Mouse (Mus musculus) 3T3-L1 (cell line): ENCODE measurements around the gene Hapln4.

ENCODE experiments used
- DNase-seq: peaks from one replicate; pipeline ENCODE4 v3.0.0-alpha.2; 2015; ENCODE audit warnings: low read depth, low spot score

The Hapln4 gene

GRCm38 (mm10) chr8:70099276-70099675 is 16.0 kb downstream of the Hapln4 start:
- no peak for DNase-seq

GRCm38 (mm10) chr8:70100241-70100640 is 17.0 kb downstream of the Hapln4 start:
- DNase-seq = no peak

GRCm38 (mm10) chr8:70104506-70104905 is 21.2 kb downstream of the Hapln4 start:
- peak; percentile 58 for DNase-seq

- no peak for DNase-seq
Observed at GRCm38 (mm10) chr8:70104922-70105321, 21.7 kb downstream of the Hapln4 start.

- DNase-seq = no peak
Observed at GRCm38 (mm10) chr8:70110451-70110850, 27.2 kb downstream of the Hapln4 start.

- no peak for DNase-seq
Observed at GRCm38 (mm10) chr8:70111192-70111795, 28.0 kb downstream of the Hapln4 start.

- no peak for DNase-seq
Observed at GRCm38 (mm10) chr8:70112401-70113016, 29.3 kb downstream of the Hapln4 start.

GRCm38 (mm10) chr8:70114488-70114887 is 31.2 kb downstream of the Hapln4 start:
- DNase-seq = no peak

GRCm38 (mm10) chr8:70114892-70115291 is 31.6 kb downstream of the Hapln4 start:
- no peak for DNase-seq

GRCm38 (mm10) chr8:70117611-70118010 is 34.4 kb downstream of the Hapln4 start:
- DNase-seq = peak; percentile 72

- DNase-seq = no peak
Observed at GRCm38 (mm10) chr8:70118726-70119700, 35.8 kb downstream of the Hapln4 start.

GRCm38 (mm10) chr8:70120667-70121066 is 37.4 kb downstream of the Hapln4 start, which contains the start of gene Ncan:
Ncan (minus strand) TSS chr8:70120873.
- DNase-seq = no peak

- peak; percentile 63 for DNase-seq
Observed at GRCm38 (mm10) chr8:70122863-70123262, 39.6 kb downstream of the Hapln4 start.

GRCm38 (mm10) chr8:70124992-70125391 is 41.7 kb downstream of the Hapln4 start:
- DNase-seq = no peak

GRCm38 (mm10) chr8:70128435-70128834 is 45.2 kb downstream of the Hapln4 start:
- peak; percentile 50 for DNase-seq

GRCm38 (mm10) chr8:70129309-70129952 is 46.2 kb downstream of the Hapln4 start:
- DNase-seq = peak; percentile 64

- peak; percentile 58 for DNase-seq
Observed at GRCm38 (mm10) chr8:70130066-70130465, 46.8 kb downstream of the Hapln4 start.

- DNase-seq = peak; percentile 95
Observed at GRCm38 (mm10) chr8:70131166-70131883, 48.1 kb downstream of the Hapln4 start, which contains the start of gene Nr2c2ap. Nr2c2ap (plus strand) TSS chr8:70131333.

- DNase-seq = no peak
Observed at GRCm38 (mm10) chr8:70134086-70134485, 50.8 kb downstream of the Hapln4 start.

- DNase-seq = no peak
Observed at GRCm38 (mm10) chr8:70134931-70135330, 51.7 kb downstream of the Hapln4 start.

GRCm38 (mm10) chr8:70136591-70136990 is 53.3 kb downstream of the Hapln4 start:
- no peak for DNase-seq
